Mouse (Mus musculus) cerebellum, postnatal 10 days (tissue): ENCODE measurements at regions not wholly inside any gene's neighbourhood (a gene's known extent, or its start where the extent isn't known, plus 50 kb on each side); places are given as distances from the start of the nearest gene placed in this dataset.
A peak's percentile ranks its signal among the peaks of the same experiment; 100 is the strongest.

Experiments used
- DNase-seq, 2 experiments: peaks; one replicate each; pipeline ENCODE4 v3.0.0; 2021; ENCODE audit warnings: mixed read lengths in 2 of 2

DNA sequence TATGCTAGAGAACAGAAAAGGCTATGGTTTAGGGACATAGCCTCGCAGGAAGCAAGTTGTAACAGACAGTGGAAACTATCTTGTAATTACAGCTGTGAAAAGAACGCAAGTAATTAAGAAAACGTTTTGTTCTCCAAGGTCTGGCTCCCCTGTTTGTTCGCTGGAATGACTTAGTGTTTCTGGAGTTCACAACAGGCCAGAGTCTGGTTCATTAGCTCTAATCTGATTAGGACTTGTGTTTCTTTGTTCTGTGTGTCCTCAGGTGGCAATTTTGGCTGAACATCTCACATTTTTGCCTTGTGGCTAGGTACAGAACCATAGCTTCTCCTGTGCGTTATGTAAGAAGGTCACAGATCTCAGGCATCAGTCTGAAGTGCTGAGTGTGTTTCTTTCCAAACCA, 141.7 kb upstream of the Sgk1 start:
- no peak for DNase-seq

DNA sequence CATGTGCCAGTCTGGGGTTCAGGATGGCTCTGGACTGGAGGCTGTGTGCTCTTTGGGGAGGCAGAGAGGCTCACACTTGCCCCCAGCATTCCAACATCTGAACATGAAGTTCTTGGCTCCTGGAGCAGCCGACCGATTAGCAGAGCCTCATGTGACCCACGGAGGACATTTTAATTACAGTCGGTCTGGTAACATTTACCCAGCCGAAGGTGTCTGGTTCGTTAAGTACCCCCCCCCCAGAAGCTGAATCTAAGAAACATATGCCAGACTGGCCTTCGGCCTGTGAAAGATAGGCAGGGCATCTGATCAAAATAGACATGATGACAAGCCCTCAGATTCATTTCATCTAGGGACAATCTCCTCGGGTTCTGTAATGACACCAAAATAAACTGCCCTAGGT, 140.4 kb upstream of the Sgk1 start:
- no peak for DNase-seq

DNA sequence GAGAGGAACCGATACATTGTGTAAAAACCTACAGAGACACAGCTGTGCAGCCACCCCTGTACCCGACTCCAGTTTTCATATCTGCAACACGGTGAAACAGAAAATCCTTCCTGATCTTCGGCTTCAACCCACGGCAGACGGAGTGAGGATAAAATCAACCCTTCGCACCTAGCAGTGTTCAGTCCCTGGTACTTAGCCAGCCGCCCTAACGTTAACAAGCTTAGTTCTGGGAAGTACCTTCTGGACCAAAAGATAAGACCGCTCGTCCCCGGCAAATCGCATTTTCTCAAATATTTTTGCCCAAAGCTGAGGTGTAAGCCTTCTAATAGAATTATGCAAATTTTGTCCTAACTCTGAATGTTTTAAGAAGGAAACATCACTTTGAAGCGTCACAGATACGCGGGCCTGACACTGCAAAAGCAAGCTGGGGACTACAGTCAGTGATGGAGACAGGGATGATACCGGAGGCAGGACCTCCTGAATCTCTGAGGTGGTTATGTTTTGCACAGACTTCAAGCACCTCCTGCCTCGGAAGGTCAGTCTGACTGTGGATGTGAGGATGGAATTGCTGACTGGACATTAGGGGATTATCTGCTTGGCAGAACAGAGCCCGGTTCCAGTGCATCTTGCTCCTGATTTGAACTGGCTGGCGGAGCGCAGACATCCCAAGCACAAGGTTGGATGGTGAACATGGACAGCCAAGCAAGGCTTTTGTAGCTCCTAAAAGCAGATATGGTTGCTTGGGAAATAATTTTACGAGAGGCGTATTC, 139.8 kb upstream of the Sgk1 start:
- DNase-seq = peak in 1 of 2 experiments; percentile 22

DNA sequence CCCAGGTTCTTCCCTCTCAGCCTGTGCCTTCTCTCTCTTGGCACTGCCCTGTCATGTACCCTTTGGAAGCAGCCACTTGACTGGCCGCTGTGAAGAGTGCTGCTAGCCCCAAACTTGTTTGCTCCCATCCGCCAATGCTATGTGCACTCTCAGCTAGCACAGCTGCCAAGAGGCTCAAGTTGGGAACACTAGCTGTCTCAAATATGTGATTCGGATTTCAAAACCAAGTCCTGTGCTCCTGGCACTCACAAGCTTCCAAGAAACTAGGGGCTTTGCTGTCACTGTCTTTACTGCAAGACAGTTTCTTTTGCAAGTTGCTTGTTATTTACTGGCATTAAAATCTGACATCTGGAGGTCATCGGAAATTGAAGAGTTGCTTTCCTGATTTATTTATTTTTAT, 138.6 kb upstream of the Sgk1 start:
- no peak for DNase-seq

DNA sequence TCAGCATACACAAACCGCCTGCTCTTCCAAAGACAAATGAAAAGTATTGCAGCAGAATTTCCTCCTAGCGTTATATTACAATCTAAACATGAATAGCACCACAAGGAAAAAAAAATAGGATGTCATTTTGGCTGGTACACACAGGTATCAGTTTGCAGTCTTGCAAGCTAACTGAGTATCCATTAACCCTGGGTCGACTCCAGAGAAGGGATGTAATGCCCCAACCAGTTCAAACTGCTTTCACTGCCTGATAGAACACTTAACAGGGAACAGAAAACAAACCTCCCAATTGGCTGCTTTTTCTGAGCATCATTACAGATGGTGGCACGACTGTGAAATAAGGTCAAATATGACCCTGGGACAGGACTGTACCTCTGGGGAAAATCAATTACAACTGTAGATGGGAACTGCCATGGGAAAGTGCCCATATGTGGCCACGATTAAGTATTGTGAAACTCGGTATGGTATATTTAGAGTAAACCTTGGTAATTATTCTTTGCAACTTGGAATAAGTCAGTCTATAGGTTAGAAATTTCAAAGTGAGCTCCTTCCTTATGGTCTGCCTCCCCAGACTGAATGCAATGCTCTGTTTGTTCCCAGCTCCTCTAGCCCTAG, 137.5 kb upstream of the Sgk1 start:
- DNase-seq = no peak

DNA sequence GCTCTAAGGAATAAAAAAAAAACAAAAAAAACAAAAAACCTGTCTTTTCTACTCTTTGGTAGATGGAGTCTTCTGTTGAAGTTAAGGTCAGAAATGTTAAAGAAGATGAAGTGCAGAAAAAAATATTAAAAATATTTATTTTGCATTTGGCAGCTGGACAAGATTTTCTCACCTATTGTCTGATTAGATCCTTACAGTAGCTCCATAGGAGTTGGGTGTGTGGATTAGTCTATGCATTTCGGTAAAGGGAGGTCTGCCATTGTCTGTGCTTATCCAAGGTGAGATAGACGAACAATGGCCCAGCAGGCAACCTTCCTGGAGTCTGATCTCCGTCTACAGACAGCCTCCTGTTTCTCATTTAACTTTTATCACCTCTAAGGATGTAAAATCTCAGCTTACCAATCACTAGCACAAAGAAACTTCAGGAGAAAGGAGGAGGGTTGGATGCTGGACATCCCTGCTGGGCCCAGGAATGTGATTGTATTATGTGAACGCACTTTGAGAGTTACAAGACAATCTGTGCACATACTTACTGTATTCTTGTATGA, 136.0 kb upstream of the Sgk1 start:
- DNase-seq = no peak

DNA sequence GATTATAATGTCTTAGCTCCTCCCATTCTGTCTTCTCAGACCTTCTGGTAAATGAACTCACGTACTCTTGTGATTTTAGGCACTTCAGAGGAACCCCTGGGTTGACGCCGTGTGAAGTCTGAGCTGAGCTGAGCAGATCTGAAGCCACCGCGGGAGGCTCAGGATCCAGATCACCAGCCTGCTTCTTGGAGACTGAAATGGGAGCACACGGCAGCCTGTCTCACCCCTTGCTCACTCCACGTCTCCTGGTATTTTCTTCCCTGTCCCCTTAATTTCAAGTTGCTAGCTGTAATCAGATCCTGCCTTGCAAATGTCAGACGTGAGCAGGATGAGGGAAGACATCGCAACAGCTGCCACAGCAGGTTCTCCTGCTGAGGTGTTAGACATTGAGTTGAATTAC, 135.3 kb upstream of the Sgk1 start:
- peak in 1 of 2 experiments; percentile 23 for DNase-seq

DNA sequence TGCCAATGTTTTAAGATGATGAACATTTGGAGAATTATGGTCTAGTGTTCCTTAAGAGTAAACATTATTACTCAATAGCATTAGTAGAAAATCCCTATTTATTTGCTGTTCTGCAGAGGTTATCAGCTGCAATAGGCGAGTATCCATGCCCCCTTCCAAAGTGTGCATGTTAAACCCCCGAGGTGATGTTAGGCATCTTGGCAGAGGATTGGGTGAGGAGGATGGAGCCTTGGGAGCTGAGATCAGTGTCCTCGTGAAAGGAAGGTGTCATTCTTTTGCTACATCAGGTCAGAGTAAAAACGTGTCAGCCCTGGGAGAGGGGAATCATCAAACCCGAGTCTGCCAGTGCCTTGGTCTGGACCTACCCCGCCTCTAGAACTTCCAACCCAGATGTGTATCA, 130.7 kb upstream of the Sgk1 start:
- DNase-seq = no peak

DNA sequence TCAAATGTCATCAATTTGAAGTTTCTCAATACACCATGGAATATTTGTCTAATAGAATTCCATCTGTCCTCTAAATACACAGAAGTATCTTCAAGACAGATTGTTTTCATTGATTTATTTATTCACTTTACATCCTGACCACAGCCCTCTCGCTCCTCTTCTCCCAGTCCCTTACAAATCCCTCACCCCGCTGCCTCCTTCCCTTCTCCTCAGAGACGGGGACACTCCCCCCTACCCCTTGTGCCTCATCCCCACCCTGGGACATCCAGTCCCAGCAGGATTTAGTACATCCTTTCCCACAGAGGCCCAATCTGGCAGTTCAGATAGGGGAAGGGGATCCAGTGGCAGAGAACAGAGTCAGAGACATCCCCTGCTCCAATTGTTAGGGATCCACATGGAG, 129.6 kb upstream of the Sgk1 start:
- DNase-seq = no peak

DNA sequence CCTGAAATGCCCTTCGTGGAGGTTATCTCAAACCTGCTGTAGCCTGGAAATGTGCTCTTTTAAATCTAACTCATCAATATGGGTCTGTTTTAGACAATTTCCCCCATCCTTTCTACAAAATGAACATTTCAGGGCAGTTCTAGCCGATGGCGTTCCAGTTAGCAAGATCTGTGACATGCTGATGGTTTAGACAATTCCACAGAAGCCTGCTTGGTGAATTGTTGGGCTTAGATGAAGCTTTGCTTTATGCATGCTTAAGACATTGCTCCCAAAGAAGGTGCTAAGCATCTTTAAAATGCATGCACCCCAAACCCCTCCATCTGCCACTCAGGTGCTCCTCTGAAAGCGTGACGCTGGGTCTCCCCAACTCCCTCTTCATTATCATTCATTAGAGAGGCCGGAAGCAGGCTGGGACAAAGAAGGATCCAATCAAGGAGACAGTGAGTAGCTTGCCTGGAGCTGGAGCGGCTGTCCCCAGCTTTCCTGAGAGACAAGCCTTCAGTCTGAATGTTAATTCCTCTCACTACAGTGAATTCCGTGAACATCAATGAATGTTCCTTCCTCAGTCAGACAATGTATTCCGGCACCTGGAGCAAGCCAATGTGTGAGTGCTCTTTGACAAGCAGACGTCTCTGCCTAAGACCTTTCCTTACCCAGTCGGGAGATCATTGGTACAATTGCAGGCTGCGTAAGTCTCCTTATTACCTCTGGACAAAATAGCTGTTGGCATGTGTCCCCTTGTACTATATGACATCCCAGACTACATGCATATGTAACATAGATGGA, 127.0 kb upstream of the Sgk1 start:
- no peak for DNase-seq

DNA sequence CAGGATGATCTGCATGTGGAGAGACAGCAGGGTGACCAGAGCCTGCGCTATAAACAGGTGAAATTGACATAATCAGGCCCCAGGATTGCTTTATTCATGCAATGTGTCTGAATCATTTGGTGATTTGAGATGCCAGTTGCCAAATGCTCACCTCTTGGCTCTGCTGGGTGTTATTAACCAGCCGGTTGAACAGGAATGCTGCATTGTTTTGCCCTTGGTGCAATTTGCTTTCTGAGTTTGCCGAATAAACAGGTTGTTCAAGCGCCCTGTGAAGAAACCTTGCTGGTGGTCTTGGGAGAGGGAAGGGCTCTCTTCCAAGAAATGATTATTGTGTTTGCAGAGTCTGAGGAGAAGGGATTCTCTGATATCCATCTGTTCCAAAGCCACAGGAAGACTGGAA, 126.3 kb upstream of the Sgk1 start:
- peak; percentile 24 to 30 for DNase-seq

DNA sequence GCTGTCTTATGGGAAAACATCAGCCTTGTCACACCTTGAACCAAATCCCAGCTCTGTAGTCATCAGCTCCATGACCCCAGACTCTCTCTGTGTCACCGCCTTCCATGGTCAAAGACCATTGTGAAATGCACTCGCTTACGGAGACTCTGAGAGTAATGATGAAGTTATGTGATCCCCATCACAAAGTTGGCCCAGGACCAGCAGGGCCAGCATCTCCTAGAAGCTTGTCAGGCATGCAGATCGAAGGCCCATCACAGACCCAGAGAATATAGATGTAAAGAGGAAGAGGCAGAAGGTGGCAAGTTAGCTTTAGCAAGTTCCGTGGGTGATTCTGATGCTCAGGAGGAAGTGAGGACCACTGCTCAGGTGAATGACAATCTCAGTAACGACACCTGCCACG, 125.2 kb upstream of the Sgk1 start:
- no peak for DNase-seq

DNA sequence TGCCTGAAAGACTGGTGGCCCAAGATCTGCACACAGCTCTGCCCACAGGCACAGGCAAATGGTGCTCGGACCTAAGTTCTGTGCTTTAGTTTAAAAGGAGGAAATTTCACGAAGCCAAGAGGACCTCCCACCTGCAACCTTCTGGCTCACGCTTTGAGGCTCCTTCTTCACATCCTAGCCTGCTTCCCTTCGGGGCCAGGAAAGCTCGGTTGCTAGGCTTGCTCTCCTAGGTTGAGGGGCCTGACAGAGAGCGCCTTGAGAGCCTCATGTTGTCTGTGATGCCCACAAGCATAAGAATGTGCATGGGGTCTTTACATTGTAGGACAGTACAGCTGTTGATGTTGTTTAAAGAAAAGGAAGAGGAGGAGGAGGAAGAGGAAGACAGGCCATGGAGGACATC, 123.9 kb upstream of the Sgk1 start:
- DNase-seq = no peak

DNA sequence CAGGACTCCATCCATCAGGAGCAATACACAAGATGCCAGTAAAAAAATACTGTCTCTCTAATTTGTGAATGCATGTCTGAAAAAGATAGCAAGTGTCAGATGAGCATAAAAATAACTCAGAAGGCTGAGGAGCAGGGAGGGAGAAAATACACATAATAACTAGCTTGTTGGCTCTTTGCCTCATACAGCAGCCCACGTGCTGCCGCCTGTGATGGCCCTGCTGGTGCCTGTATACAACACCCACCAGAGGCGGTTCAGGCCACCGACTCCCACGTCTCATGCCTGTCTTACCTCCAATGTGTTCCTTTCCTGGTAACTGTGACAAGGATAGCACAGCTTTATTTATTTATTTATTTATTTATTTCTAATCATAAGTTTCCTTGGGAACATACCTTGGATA, 119.5 kb upstream of the Sgk1 start:
- DNase-seq = peak in 1 of 2 experiments; percentile 17

DNA sequence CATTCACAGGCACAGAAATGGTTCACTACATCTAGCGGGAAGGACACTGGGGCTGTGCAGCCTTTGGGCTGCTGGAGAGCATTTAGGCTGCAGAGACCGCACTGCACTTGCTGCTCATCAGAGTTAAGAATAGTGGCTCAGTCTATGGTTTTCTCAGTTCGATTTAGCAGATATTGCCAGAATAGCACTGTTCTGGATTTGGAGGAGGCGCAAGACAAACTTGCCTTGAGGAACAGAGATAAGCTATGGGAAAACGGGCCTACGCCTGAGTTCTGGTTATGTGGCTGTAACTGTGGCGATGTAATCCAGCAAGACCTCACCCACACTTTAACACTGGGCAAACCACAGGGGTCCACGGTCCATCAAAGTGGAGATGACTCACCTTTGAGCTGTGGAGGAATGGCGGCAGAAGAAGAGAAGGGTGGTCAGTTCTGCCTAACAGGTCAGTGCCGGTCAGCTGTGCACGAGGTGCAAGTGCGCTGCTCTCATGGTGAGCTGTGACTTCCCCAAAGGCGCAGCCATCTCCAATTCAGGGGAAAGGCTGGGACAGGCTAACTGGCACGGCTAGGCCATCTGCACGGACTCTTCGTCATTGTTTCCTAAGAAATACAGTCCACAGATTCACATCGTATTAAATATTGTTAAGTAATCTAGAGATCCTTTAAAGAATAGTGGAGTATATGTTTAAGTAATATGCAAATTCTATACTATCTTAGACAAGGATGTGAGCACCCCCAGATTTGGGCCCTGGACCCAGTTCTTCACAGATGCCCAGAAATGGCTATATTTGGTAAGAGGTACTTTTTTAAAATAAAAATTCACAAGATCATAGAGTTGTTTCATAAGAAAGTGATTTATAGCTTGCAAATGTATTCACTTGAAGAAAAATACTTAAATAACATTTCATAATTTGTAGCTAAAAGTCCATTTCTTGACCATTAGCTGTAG, 118.7 kb upstream of the Sgk1 start:
- DNase-seq = no peak

DNA sequence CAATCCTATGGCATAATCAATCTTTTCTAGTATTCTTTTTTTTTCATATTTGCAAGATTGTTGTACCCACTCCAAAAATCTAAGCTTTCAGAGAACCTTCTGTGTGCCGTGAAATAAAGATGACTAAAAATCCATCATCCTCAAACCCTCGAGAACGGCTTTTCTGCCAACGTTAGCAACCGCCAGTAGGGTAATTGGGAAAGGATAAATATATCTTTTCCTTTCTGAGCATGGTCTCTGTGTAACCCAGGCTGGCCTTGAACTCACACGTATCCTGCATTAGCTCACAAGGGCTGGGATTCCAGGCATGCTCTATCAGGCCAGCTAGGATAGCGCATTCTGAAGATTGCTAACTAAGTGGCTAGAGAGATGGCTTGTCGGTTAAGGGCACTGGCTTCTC, 117.9 kb upstream of the Sgk1 start:
- DNase-seq = no peak

DNA sequence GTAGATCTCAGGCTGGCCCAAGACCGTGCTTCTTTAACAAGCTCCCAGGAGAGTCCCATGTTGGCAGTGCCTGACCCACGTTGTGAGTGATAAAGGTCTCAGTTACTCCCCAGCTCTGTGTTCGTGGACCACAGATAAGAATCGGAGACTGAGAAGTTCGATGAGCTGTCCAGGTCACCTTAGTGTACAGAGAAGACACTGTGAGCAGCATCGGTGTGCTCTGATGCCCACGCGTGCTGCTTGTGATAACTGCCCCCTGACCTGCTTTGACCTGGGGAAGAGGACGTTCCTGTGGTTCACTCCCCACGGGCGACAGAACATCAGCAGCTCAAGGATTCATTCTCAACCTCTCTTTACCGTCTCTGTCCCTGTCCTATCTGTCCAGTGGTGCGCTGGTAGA, 117.1 kb upstream of the Sgk1 start:
- no peak for DNase-seq

DNA sequence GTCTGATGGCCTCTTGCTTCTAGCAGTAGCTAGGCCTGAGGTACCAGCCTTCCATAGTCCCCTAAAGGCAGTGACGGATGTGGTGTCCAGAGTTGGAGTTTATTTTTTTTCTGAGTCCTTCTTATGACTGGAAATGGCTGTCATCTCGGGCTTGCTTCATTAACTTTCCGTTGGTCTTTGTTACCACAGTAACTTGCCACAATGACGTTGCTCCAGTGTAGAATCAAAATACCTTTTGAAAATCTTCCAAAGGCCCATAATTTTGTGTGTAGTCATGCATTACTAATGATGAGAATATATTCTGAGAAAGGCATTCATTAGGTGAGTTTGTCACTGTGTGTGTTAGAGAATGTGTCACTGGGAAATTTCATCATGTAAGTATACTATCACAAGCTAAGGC, 108.4 kb upstream of the Sgk1 start:
- DNase-seq = no peak

DNA sequence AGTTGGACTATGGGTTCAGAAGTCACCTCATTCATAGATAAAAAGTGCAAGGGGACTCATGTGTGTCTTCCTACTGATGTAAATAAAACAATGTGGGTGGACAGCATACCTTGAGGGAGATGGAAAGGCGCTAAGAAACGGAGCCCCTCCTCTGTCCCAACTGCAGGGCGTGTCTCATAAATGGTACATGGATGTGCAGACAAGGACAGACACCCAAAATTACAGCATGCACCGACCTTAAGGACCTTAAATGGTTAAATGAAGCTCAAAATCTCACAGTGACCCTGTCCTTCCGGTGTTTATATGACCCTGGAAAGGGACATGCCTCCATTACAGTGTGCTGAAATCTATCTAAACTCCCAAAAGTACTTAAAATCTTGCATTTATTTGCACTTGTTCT, 106.5 kb upstream of the Sgk1 start:
- DNase-seq = no peak

DNA sequence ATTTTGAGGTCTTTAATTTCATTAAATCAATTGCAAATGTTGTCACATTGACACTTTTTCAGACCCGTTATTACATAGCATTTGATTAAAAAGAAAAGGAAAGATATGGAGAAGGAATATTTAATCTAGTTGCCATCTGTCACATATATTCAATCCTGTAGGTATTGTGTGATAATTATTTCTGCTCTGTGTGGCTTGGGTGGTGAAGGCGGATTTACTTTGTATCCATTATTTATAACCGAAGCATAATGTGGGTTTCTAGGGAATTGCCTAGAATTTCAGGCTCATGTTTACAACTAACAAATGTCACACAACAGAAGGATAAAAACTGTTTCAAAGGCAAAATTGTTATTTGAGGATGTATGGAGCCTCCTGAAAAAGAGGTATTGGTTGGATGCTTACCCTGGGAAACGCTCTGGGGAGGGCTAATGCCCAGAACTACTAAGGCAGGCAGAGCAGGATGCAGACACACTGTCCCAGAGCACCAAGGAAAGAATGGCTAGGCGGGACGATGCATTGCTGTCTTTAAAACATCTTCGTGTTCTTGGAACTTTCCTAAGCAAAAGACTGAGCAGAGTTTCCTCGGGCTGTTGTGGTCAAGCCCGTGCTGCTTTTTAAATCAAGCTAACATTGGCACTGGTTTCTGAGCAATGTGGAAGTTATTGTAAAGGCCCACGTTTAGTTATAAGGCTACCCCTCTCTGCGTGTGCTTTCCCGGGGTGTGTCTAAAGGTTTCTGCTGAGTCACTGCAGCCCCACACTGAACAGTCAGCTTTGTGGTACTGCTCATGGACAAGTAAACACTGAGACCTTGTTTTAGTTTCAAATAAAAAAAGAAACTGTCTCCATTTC, 105.8 kb upstream of the Sgk1 start:
- no peak for DNase-seq

DNA sequence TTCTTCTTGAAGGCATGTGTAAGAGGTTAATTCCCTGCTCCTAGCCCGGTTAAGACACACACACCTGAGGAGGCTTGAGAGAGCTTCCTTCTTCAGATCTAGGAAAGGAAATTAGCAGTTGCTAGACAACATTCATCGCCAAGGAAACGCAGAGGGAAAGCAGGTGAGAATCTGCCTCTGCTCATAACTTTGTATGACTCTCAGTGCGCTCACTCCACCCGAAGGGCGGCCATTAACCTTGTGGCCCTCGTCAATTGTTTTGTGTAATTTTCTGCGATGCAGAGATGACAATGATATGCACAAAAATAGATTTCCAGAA, 105.3 kb upstream of the Sgk1 start:
- DNase-seq = no peak

DNA sequence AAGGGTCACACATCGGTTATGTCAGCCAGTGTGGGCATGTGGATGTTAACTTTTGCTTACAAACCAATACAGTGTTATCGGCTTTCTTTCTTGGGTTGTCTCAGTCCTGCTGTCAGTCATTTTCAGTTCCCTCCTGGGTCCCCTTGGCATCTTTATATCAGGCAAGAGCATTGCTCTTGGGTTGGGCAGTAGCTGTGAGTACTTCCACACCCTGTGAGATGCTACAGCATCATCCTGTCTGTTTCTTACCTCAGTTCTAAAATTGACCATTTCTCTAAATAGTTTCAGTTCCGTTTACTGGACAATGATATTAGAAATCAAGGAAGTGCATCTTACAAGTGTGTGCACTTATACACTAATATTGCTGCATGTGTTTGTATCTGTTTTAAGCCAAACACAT, 104.9 kb upstream of the Sgk1 start:
- no peak for DNase-seq
